Mouse (Mus musculus): ENCODE results near the gene Myadm. TPM values are rescaled to one million over a fixed set of nuclear protein-coding genes. Genes with fewer than 3 reads are reported as not detected.

Myadm gene
- total and polyA plus RNA-seq, 2 experiments from 2014 or later = 24.2 to 39.4 TPM

GRCm38 (mm10) chr7:3304298-3304697 lies 15.4 kb downstream of the Myadm start:
- 5% methylated on average over 10 of the region's 10 CpGs for WGBS
- peak; percentile 12 for DNase-seq (ENCODE audit: low spot score)
- Histone ChIP-seq H3K27ac (ENCODE audit: low read depth, low read length) (no peak overlapping the region), H3K4me2 (ENCODE audit: low read depth, low read length, poor library complexity, severe bottlenecking) (peak overlapping the region; percentile 91), H3K9me3 (ENCODE audit: low read length) (no peaks in the 10 kb centered on the region), H3K4me1 (ENCODE audit: insufficient read depth, low read length) (peaks cover 2% of the 10 kb centered on the region; the same call in 1 of the 2 replicates), H3K36me3 (ENCODE audit: insufficient read depth, low read length) (0 out of 2 replicates have a peak, but pooled peaks cover 6% of the 10 kb centered on the region), H3K9ac (replicated peaks; ENCODE audit: low read length, poor library complexity, severe bottlenecking) (peak overlapping the region; percentile 66), H3K27me3 (ENCODE audit: insufficient read depth, low read length) (no peaks in the 10 kb centered on the region), H3K4me3 (ENCODE audit: low read depth, low read length) (peak overlapping the region; percentile 55)
- no peak for TF ChIP-seq CTCF (IDR thresholded peaks at IDR 0.05)
- ATAC-seq (ENCODE audit: low FRiP score) = peak; percentile 15

- no peak for TF ChIP-seq CTCF (IDR thresholded peaks at IDR 0.05)
- Histone ChIP-seq H3K4me3 (ENCODE audit: low read depth, low read length) (no peak overlapping the region), H3K27me3 (ENCODE audit: insufficient read depth, low read length) (no peaks in the 10 kb centered on the region), H3K9me3 (ENCODE audit: low read length) (no peaks in the 10 kb centered on the region), H3K27ac (ENCODE audit: low read depth, low read length) (no peak overlapping the region), H3K4me2 (ENCODE audit: low read depth, low read length, poor library complexity, severe bottlenecking) (no peak overlapping the region), H3K9ac (replicated peaks; ENCODE audit: low read length, poor library complexity, severe bottlenecking) (no peak overlapping the region), H3K36me3 (ENCODE audit: insufficient read depth, low read length) (peaks cover 6% of the 10 kb centered on the region), H3K4me1 (ENCODE audit: insufficient read depth, low read length) (peaks cover 2% of the 10 kb centered on the region; the same call in 1 of the 2 replicates)
- no peak for ATAC-seq (ENCODE audit: low FRiP score)
- 81% methylated on average over 3 of the region's 3 CpGs for WGBS
- DNase-seq (ENCODE audit: low spot score) = no peak
Observed at GRCm38 (mm10) chr7:3306400-3306799, 17.5 kb downstream of the Myadm start.

GRCm38 (mm10) chr7:3308646-3309045 lies 19.8 kb downstream of the Myadm start:
- no peak overlapping the region for H3K4me2 ChIP-seq (ENCODE audit: low read depth, low read length, poor library complexity, severe bottlenecking)
- H3K36me3 ChIP-seq (ENCODE audit: insufficient read depth, low read length) = peaks cover 7% of the 10 kb centered on the region
- H3K27me3 ChIP-seq (ENCODE audit: insufficient read depth, low read length) = no peaks in the 10 kb centered on the region
- WGBS = 82% methylated on average over 4 of the region's 4 CpGs
- no peak overlapping the region for H3K9ac ChIP-seq (replicated peaks; ENCODE audit: low read length, poor library complexity, severe bottlenecking)
- DNase-seq (ENCODE audit: low spot score) = no peak
- no peak overlapping the region for H3K27ac ChIP-seq (ENCODE audit: low read depth, low read length)
- H3K9me3 ChIP-seq (ENCODE audit: low read length) = no peaks in the 10 kb centered on the region
- TF ChIP-seq CTCF (IDR thresholded peaks at IDR 0.05) = no peak
- H3K4me1 ChIP-seq (ENCODE audit: insufficient read depth, low read length) = no peaks in the 10 kb centered on the region
- H3K4me3 ChIP-seq (ENCODE audit: low read depth, low read length) = no peak overlapping the region
- no peak for ATAC-seq (ENCODE audit: low FRiP score)

GRCm38 (mm10) chr7:3310233-3310632 lies 21.4 kb downstream of the Myadm start:
- TF ChIP-seq CTCF (IDR thresholded peaks at IDR 0.05) = no peak
- no peak overlapping the region for H3K4me3 ChIP-seq (ENCODE audit: low read depth, low read length)
- ATAC-seq (ENCODE audit: low FRiP score) = no peak
- WGBS = 97% methylated on average over 7 of the region's 7 CpGs
- H3K4me2 ChIP-seq (ENCODE audit: low read depth, low read length, poor library complexity, severe bottlenecking) = no peak overlapping the region
- H3K9ac ChIP-seq (replicated peaks; ENCODE audit: low read length, poor library complexity, severe bottlenecking) = no peak overlapping the region
- no peaks in the 10 kb centered on the region for H3K9me3 ChIP-seq (ENCODE audit: low read length)
- H3K27ac ChIP-seq (ENCODE audit: low read depth, low read length) = no peak overlapping the region
- H3K4me1 ChIP-seq (ENCODE audit: insufficient read depth, low read length) = no peaks in the 10 kb centered on the region
- H3K27me3 ChIP-seq (ENCODE audit: insufficient read depth, low read length) = no peaks in the 10 kb centered on the region
- DNase-seq (ENCODE audit: low spot score) = no peak
- H3K36me3 ChIP-seq (ENCODE audit: insufficient read depth, low read length) = peaks cover 12% of the 10 kb centered on the region

- Histone ChIP-seq H3K4me3 (ENCODE audit: low read depth, low read length) (no peak overlapping the region), H3K27me3 (ENCODE audit: insufficient read depth, low read length) (no peaks in the 10 kb centered on the region), H3K9ac (replicated peaks; ENCODE audit: low read length, poor library complexity, severe bottlenecking) (no peak overlapping the region), H3K27ac (ENCODE audit: low read depth, low read length) (no peak overlapping the region), H3K36me3 (ENCODE audit: insufficient read depth, low read length) (peaks cover 12% of the 10 kb centered on the region), H3K4me2 (ENCODE audit: low read depth, low read length, poor library complexity, severe bottlenecking) (no peak overlapping the region), H3K4me1 (ENCODE audit: insufficient read depth, low read length) (no peaks in the 10 kb centered on the region), H3K9me3 (ENCODE audit: low read length) (no peaks in the 10 kb centered on the region)
- 91% methylated on average over 8 of the region's 8 CpGs for WGBS
- no peak for DNase-seq (ENCODE audit: low spot score)
- ATAC-seq (ENCODE audit: low FRiP score) = peak; percentile 4; the same call in 1 of the 2 replicates
- no peak for TF ChIP-seq CTCF (IDR thresholded peaks at IDR 0.05)
Observed at GRCm38 (mm10) chr7:3313571-3313970, 24.7 kb downstream of the Myadm start.

- no peaks in the 10 kb centered on the region for H3K27me3 ChIP-seq (ENCODE audit: insufficient read depth, low read length)
- TF ChIP-seq CTCF (IDR thresholded peaks at IDR 0.05) = no peak
- peaks cover 12% of the 10 kb centered on the region for H3K36me3 ChIP-seq (ENCODE audit: insufficient read depth, low read length)
- no peak overlapping the region for H3K4me2 ChIP-seq (ENCODE audit: low read depth, low read length, poor library complexity, severe bottlenecking)
- H3K27ac ChIP-seq (ENCODE audit: low read depth, low read length) = no peak overlapping the region
- ATAC-seq (ENCODE audit: low FRiP score) = peak; percentile 25; the same call in 1 of the 2 replicates
- H3K4me3 ChIP-seq (ENCODE audit: low read depth, low read length) = no peak overlapping the region
- no peaks in the 10 kb centered on the region for H3K9me3 ChIP-seq (ENCODE audit: low read length)
- 66% methylated on average over 5 of the region's 5 CpGs for WGBS
- DNase-seq (ENCODE audit: low spot score) = peak; percentile 63
- H3K4me1 ChIP-seq (ENCODE audit: insufficient read depth, low read length) = no peaks in the 10 kb centered on the region
- no peak overlapping the region for H3K9ac ChIP-seq (replicated peaks; ENCODE audit: low read length, poor library complexity, severe bottlenecking)
Observed at GRCm38 (mm10) chr7:3314121-3314520, 25.2 kb downstream of the Myadm start.
